Mouse (Mus musculus) limb, embryonic 10.5 days (tissue): ENCODE results near the gene Hoxc6. TPM values are rescaled to one million over a fixed set of nuclear protein-coding genes. Genes with fewer than 3 reads are reported as not detected.
A peak's percentile ranks its signal among the peaks of the same experiment; 100 is the strongest.

Experiments used
- DNase-seq: peaks from one replicate; pipeline ENCODE4 v3.0.0-alpha.2; 2017; ENCODE audit warnings: low spot score
- H3K27ac ChIP-seq: fragments of 300-500 bp; sonication (generic); 2 replicates; pipeline ENCODE4 v1.5.1; 2016; ENCODE audit warnings: mild to moderate bottlenecking
- H3K27me3 ChIP-seq: fragments of 300-500 bp; sonication (generic); 2 replicates; pipeline ENCODE4 v1.6.1; 2016; ENCODE audit warnings: low read depth, mild to moderate bottlenecking; ENCODE audit not compliant: poor library complexity, severe bottlenecking
- H3K36me3 ChIP-seq: fragments of 300-500 bp; sonication (generic); 2 replicates; pipeline ENCODE4 v1.6.1; 2016; ENCODE audit warnings: mild to moderate bottlenecking, moderate library complexity
- H3K4me1 ChIP-seq: fragments of 300-500 bp; sonication (generic); 2 replicates; pipeline ENCODE4 v1.6.1; 2016
- H3K4me3 ChIP-seq: fragments of 300-500 bp; sonication (generic); 2 replicates; pipeline ENCODE4 v1.5.1; 2016; ENCODE audit warnings: mild to moderate bottlenecking, moderate library complexity
- H3K9me3 ChIP-seq: fragments of 300-500 bp; sonication (generic); replicated peaks from 2 replicates; pipeline ENCODE4 v1.6.1; 2016; ENCODE audit warnings: mild to moderate bottlenecking
- WGBS: fragments of 180-500 bp; shearing (Covaris S2); methylation state at CpG from one replicate; pipeline ENCODE4 v1.1.7; 2016; 5-methylcytosine and 5-hydroxymethylcytosine counted together
- polyA plus RNA-seq: library from polyadenylated mRNA; unstranded; fragments of >200 nt; fragmentation: Nextera tagmentation; extraction: Ambion mirVana; gene quantifications from 2 replicates; pipeline ENCODE4 v1.2.1, GENCODE M21; 2016

Hoxc6 gene
- polyA plus RNA-seq, 1 experiment from 2014 or later, result 10.1 TPM

GRCm38 (mm10) chr15:103032167-103032566 lies 34.1 kb downstream of the Hoxc6 start:
- Histone ChIP-seq H3K27ac (peak overlapping the region; percentile 56; the same call in 1 of the 2 replicates), H3K9me3 (no peaks in the 10 kb centered on the region), H3K4me3 (peak overlapping the region; percentile 18; the same call in 1 of the 2 replicates), H3K27me3 (peaks cover 99% of the 10 kb centered on the region), H3K4me1 (peaks cover 85% of the 10 kb centered on the region), H3K36me3 (no peaks in the 10 kb centered on the region)
- WGBS, result 0% methylated on average over 2 of the region's 3 CpGs
- peak; percentile 53 for DNase-seq

GRCm38 (mm10) chr15:103032646-103033575 lies 34.9 kb downstream of the Hoxc6 start:
- Histone ChIP-seq H3K36me3 (no peaks in the 10 kb centered on the region), H3K27ac (peak overlapping the region; percentile 56; the same call in 1 of the 2 replicates), H3K4me3 (peak overlapping the region; percentile 18), H3K27me3 (peaks cover 99% of the 10 kb centered on the region), H3K9me3 (no peaks in the 10 kb centered on the region), H3K4me1 (peaks cover 81% of the 10 kb centered on the region)
- peak; percentile 71 for DNase-seq
- WGBS, result under 1% methylated on average over 26 of the region's 26 CpGs

- Histone ChIP-seq H3K4me1 (peaks cover 81% of the 10 kb centered on the region), H3K36me3 (no peaks in the 10 kb centered on the region), H3K9me3 (no peaks in the 10 kb centered on the region), H3K4me3 (peak overlapping the region; percentile 54), H3K27ac (peak overlapping the region; percentile 86), H3K27me3 (peaks cover 99% of the 10 kb centered on the region)
- DNase-seq, result peak; percentile 62
- 2% methylated on average over 24 of the region's 24 CpGs for WGBS
Observed at GRCm38 (mm10) chr15:103034043-103034806, 36.2 kb downstream of the Hoxc6 start.

GRCm38 (mm10) chr15:103034807-103035547 lies 36.9 kb downstream of the Hoxc6 start:
- peak overlapping the region; percentile 86 for H3K27ac ChIP-seq
- H3K4me1 ChIP-seq, result peaks cover 87% of the 10 kb centered on the region
- under 1% methylated on average over 34 of the region's 34 CpGs for WGBS
- no peaks in the 10 kb centered on the region for H3K36me3 ChIP-seq
- H3K27me3 ChIP-seq, result peaks cover 99% of the 10 kb centered on the region
- DNase-seq, result peak; percentile 81
- peak overlapping the region; percentile 54 for H3K4me3 ChIP-seq
- no peaks in the 10 kb centered on the region for H3K9me3 ChIP-seq

GRCm38 (mm10) chr15:103035548-103035881 lies 37.5 kb downstream of the Hoxc6 start:
- under 1% methylated on average over 14 of the region's 14 CpGs for WGBS
- Histone ChIP-seq H3K9me3 (no peaks in the 10 kb centered on the region), H3K4me3 (peak overlapping the region; percentile 54), H3K27ac (peak overlapping the region; percentile 86), H3K36me3 (no peaks in the 10 kb centered on the region), H3K27me3 (peaks cover 99% of the 10 kb centered on the region), H3K4me1 (peaks cover 88% of the 10 kb centered on the region)
- DNase-seq, result peak; percentile 61

GRCm38 (mm10) chr15:103037579-103037978 lies 39.5 kb downstream of the Hoxc6 start:
- Histone ChIP-seq H3K4me1 (peaks cover 90% of the 10 kb centered on the region), H3K27me3 (peaks cover 100% of the 10 kb centered on the region), H3K4me3 (no peak overlapping the region), H3K27ac (no peak overlapping the region), H3K9me3 (no peaks in the 10 kb centered on the region), H3K36me3 (no peaks in the 10 kb centered on the region)
- WGBS, result 20% methylated on average over 1 of the region's 1 CpGs
- DNase-seq, result no peak

GRCm38 (mm10) chr15:103038701-103039480 lies 40.8 kb downstream of the Hoxc6 start:
- 9% methylated on average over 10 of the region's 10 CpGs for WGBS
- peak overlapping the region; percentile 39; the same call in 1 of the 2 replicates for H3K4me3 ChIP-seq
- H3K36me3 ChIP-seq, result no peaks in the 10 kb centered on the region
- peaks cover 79% of the 10 kb centered on the region for H3K4me1 ChIP-seq
- peak overlapping the region; percentile 57 for H3K27ac ChIP-seq
- H3K27me3 ChIP-seq, result peaks cover 100% of the 10 kb centered on the region
- no peaks in the 10 kb centered on the region for H3K9me3 ChIP-seq
- peak; percentile 50 for DNase-seq

GRCm38 (mm10) chr15:103039609-103040008 lies 41.6 kb downstream of the Hoxc6 start:
- Histone ChIP-seq H3K27ac (peak overlapping the region; percentile 57; the same call in 1 of the 2 replicates), H3K4me3 (peak overlapping the region; percentile 39; the same call in 1 of the 2 replicates), H3K4me1 (peaks cover 72% of the 10 kb centered on the region), H3K9me3 (no peaks in the 10 kb centered on the region), H3K36me3 (no peaks in the 10 kb centered on the region), H3K27me3 (peaks cover 100% of the 10 kb centered on the region)
- DNase-seq, result peak; percentile 45
- 4% methylated on average over 3 of the region's 3 CpGs for WGBS

- 9% methylated on average over 12 of the region's 12 CpGs for WGBS
- peak overlapping the region; percentile 83 for H3K27ac ChIP-seq
- no peaks in the 10 kb centered on the region for H3K36me3 ChIP-seq
- peak; percentile 48 for DNase-seq
- H3K4me3 ChIP-seq, result peak overlapping the region; percentile 39
- peaks cover 96% of the 10 kb centered on the region for H3K27me3 ChIP-seq
- H3K9me3 ChIP-seq, result no peaks in the 10 kb centered on the region
- peaks cover 62% of the 10 kb centered on the region for H3K4me1 ChIP-seq
Observed at GRCm38 (mm10) chr15:103040601-103041000, 42.5 kb downstream of the Hoxc6 start.

- no peak for DNase-seq
- WGBS, result 12% methylated on average over 5 of the region's 5 CpGs
- H3K27me3 ChIP-seq, result peaks cover 93% of the 10 kb centered on the region
- H3K27ac ChIP-seq, result peak overlapping the region; percentile 83
- H3K4me1 ChIP-seq, result peaks cover 57% of the 10 kb centered on the region
- no peaks in the 10 kb centered on the region for H3K36me3 ChIP-seq
- no peaks in the 10 kb centered on the region for H3K9me3 ChIP-seq
- H3K4me3 ChIP-seq, result no peak overlapping the region
Observed at GRCm38 (mm10) chr15:103041613-103042012, 43.6 kb downstream of the Hoxc6 start.

GRCm38 (mm10) chr15:103042209-103042608 lies 44.2 kb downstream of the Hoxc6 start:
- H3K4me1 ChIP-seq, result peaks cover 52% of the 10 kb centered on the region
- no peaks in the 10 kb centered on the region for H3K36me3 ChIP-seq
- H3K9me3 ChIP-seq, result no peaks in the 10 kb centered on the region
- peaks cover 91% of the 10 kb centered on the region for H3K27me3 ChIP-seq
- H3K4me3 ChIP-seq, result no peak overlapping the region
- DNase-seq, result peak; percentile 40
- WGBS, result 0% methylated on average over 1 of the region's 1 CpGs
- no peak overlapping the region for H3K27ac ChIP-seq

GRCm38 (mm10) chr15:103051670-103052069 lies 53.6 kb downstream of the Hoxc6 start:
- 45% methylated on average over 2 of the region's 2 CpGs for WGBS
- no peak for DNase-seq
- no peaks in the 10 kb centered on the region for H3K9me3 ChIP-seq
- H3K27ac ChIP-seq, result no peak overlapping the region
- peaks cover 93% of the 10 kb centered on the region for H3K27me3 ChIP-seq
- no peak overlapping the region for H3K4me3 ChIP-seq
- no peaks in the 10 kb centered on the region for H3K36me3 ChIP-seq
- peaks cover 32% of the 10 kb centered on the region for H3K4me1 ChIP-seq
